Mouse (Mus musculus) MEL (cell line): ENCODE measurements around the gene Wars2.

ENCODE experiments used
- CHD1 ChIP-seq: IDR thresholded peaks from 2 replicates; pipeline ENCODE4 v1.6.1; 2012; ENCODE audit warnings: low read depth, mild to moderate bottlenecking, inconsistent platforms, low read length, improper control_type of control experiment
- CHD2 ChIP-seq: IDR thresholded peaks from 2 replicates; pipeline ENCODE4 v1.6.1; 2011; ENCODE audit warnings: low read length, improper control_type of control experiment
- CTCF ChIP-seq, 3 experiments: IDR thresholded peaks in 2 of 3; conservative IDR thresholded peaks in 1 of 3; 2 replicates each; pipeline ENCODE4 v1.5.1; 2011 to 2012; ENCODE audit warnings: low read length in 3 of 3, low read depth in 2 of 3, mild to moderate bottlenecking in 2 of 3, improper control_type of control experiment in 1 of 3, inconsistent platforms in 1 of 3, mixed read lengths in 1 of 3, moderate library complexity in 1 of 3; ENCODE audit not compliant: control insufficient read depth in 1 of 3, insufficient read depth in 1 of 3, poor library complexity in 1 of 3, severe bottlenecking in 1 of 3
- E2F4 ChIP-seq: IDR thresholded peaks from 2 replicates; pipeline ENCODE4 v1.6.1; 2011; ENCODE audit warnings: low read depth, low read length, improper control_type of control experiment, borderline replicate concordance
- GATA1 ChIP-seq: IDR thresholded peaks from 2 replicates; pipeline ENCODE4 v1.6.1; 2011; ENCODE audit warnings: low read depth, low read length, improper control_type of control experiment
- MAX ChIP-seq: IDR thresholded peaks from 2 replicates; pipeline ENCODE4 v1.6.1; 2011; ENCODE audit warnings: low read length, improper control_type of control experiment
- MEF2A ChIP-seq: IDR thresholded peaks from 2 replicates; pipeline ENCODE4 v1.6.1; 2014; ENCODE audit warnings: low read depth, mild to moderate bottlenecking, inconsistent platforms, low read length, improper control_type of control experiment; ENCODE audit not compliant: poor library complexity, insufficient replicate concordance, severe bottlenecking; ENCODE audit errors: extremely low read depth
- POLR2A ChIP-seq, 2 experiments: IDR thresholded peaks; 2 replicates each; pipeline ENCODE4 v1.6.1; 2011 to 2012; ENCODE audit warnings: low read length in 2 of 2, mild to moderate bottlenecking in 2 of 2, control low read depth in 1 of 2, improper control_type of control experiment in 1 of 2, low read depth in 1 of 2, moderate library complexity in 1 of 2; ENCODE audit not compliant: control insufficient read depth in 1 of 2, insufficient read depth in 1 of 2, poor library complexity in 1 of 2
- SMC3 ChIP-seq: IDR thresholded peaks from 2 replicates; pipeline ENCODE4 v1.6.1; 2011; ENCODE audit warnings: low read depth, low read length, improper control_type of control experiment
- TBP ChIP-seq: IDR thresholded peaks from 2 replicates; pipeline ENCODE4 v1.8.0; 2011; ENCODE audit warnings: low read depth, low read length, improper control_type of control experiment
- USF1 ChIP-seq: IDR thresholded peaks from 2 replicates; pipeline ENCODE4 v1.6.1; 2014; ENCODE audit warnings: low read depth, mild to moderate bottlenecking, inconsistent platforms, low read length, improper control_type of control experiment, moderate library complexity
- ZKSCAN1 ChIP-seq: IDR thresholded peaks from 2 replicates; pipeline ENCODE4 v1.6.1; 2012; ENCODE audit warnings: low read depth, mild to moderate bottlenecking, inconsistent platforms, low read length, improper control_type of control experiment, moderate library complexity

DNA sequence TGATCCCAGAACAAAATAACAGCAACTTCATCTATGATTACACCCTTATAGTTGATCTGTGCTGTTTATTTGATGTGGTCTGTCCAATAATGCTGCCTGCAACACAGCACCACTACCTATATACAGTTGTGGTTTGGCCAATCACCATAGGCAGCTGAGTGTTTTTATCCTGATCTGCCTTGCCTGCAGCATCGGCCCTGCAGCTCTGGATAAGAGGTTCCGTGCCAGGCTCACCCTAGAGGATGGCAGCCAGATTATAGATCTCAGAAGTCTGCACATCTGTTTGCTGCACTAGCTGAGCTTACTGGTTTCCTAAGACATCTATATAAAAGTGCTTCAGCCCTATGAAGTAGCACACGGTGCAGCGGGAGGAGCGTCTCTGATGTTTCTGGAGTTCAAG, 32.3 kb downstream of the Wars2 start:
- TF ChIP-seq GATA1 (peak; percentile 51; the same call in 1 of the 2 replicates), CTCF (IDR thresholded peaks at IDR 0.05 in 2 of 3, conservative IDR thresholded peaks at IDR 0.05 in 1 of 3; ENCODE audit: control insufficient read depth in 1 of 3, insufficient read depth in 1 of 3, low read depth in 2 of 3, low read length in 3 of 3, poor library complexity in 1 of 3, severe bottlenecking in 1 of 3) (no peak), POLR2A (IDR thresholded peaks at IDR 0.05; ENCODE audit: control insufficient read depth in 1 of 2, insufficient read depth in 1 of 2, low read depth in 1 of 2, low read length in 2 of 2, poor library complexity in 1 of 2) (no peak), USF1 (no peak), TBP (no peak), MAX (no peak), ZKSCAN1 (no peak), E2F4 (no peak), SMC3 (no peak), MEF2A (no peak), CHD2 (no peak), CHD1 (no peak)
